ENCODE assay signal across 9 mouse cellular contexts in genomic region chr4:145254418-145254817, GRCm38 (mm10). TPM values are rescaled to one million over a fixed set of nuclear protein-coding genes. Genes with fewer than 3 reads are reported as not detected.
DNase-seq lines count a peak whose midpoint lies in the region; ATAC-seq and TF ChIP-seq lines count a peak whose summit lies in the region.
"Had no signal": no experiment of that assay in that cellular context is flagged by ENCODE, and none has a peak within 500 bp of the region (broad histone marks: within the 10 kb centered on the region; RNA-seq: fewer than 3 reads in every experiment).

No protein-coding gene starts in this region.

- H3K4me3 ChIP-seq in heart, embryonic 12.5 days: no peak overlapping the region
- peak overlapping the region; percentile 27; the same call in 1 of the 2 replicates for H3K4me3 ChIP-seq in E14TG2a.4 (replicated peaks; ENCODE audit: low read length)

- no peak for TF ChIP-seq CTCF in E14TG2a.4 (conservative IDR thresholded peaks at IDR 0.05; ENCODE audit: low read length)

- H3K36me3 ChIP-seq in heart, embryonic 12.5 days: no peaks in the 10 kb centered on the region
- H3K36me3 ChIP-seq in E14TG2a.4 (ENCODE audit: insufficient read depth, low read length): no peaks in the 10 kb centered on the region

- no peak overlapping the region for H3K27ac ChIP-seq in heart, embryonic 12.5 days (ENCODE audit: poor library complexity, severe bottlenecking)

- H3K4me2 ChIP-seq in heart, embryonic 12.5 days: no peak overlapping the region; the same call in 1 of the 2 replicates

- 36% methylated on average over 13 of the region's 13 CpGs for WGBS in heart, embryonic 12.5 days

- peak; percentile 53 to 79 for DNase-seq in heart, adult 18-20 months
- DNase-seq in naive thymus-derived CD4-positive, alpha-beta T cell, adult 2 months (ENCODE audit: low read depth): peak; percentile 87
- DNase-seq in left cerebral cortex, adult 11 months (ENCODE audit: low spot score): no peak
- DNase-seq in layer of hippocampus, postnatal 36 days: no peak
- DNase-seq in cerebellum, postnatal 25 days: no peak

- no peaks in the 10 kb centered on the region for H3K9me3 ChIP-seq in heart, embryonic 12.5 days (replicated peaks)
- no peaks in the 10 kb centered on the region for H3K9me3 ChIP-seq in E14TG2a.4 (ENCODE audit: low read length)

- ATAC-seq in heart, embryonic 12.5 days (ENCODE audit: insufficient number of reproducible peaks, low FRiP score): no peak
- ATAC-seq in hematopoietic stem cell, adult 5-6 weeks (replicated peaks in 1 of 2; ENCODE audit: insufficient read depth in 1 of 2, low FRiP score in 2 of 2, low TSS enrichment in 1 of 2, low read depth in 1 of 2, poor library complexity in 2 of 2, severe bottlenecking in 2 of 2): peak; percentile 81 to 86
- ATAC-seq: intestine, embryonic 16.5 days had no signal

- H3K9ac ChIP-seq in heart, embryonic 12.5 days: no peak overlapping the region

- 0 out of 2 replicates have a peak, but pooled peaks cover 4% of the 10 kb centered on the region for H3K4me1 ChIP-seq in heart, embryonic 12.5 days (replicated peaks)
- H3K4me1 ChIP-seq in E14TG2a.4 (replicated peaks; ENCODE audit: low read depth, low read length): peaks cover 75% of the 10 kb centered on the region

- H3K27me3 ChIP-seq in heart, embryonic 12.5 days (replicated peaks): peaks cover 3% of the 10 kb centered on the region; the same call in 1 of the 2 replicates
- no peaks in the 10 kb centered on the region for H3K27me3 ChIP-seq in E14TG2a.4 (ENCODE audit: insufficient read depth, low read length)

RNA-seq across cellular contexts. Expression of gene Tnfrsf1b, which starts 7.7 kb away (rescaled TPM):
- 1 to 10 TPM; 6.5 to 6.6 TPM for total RNA-seq in heart, adult 18-20 months (2021)
- 3.8 and 4.1 TPM in 2 replicates for polyA plus RNA-seq in heart, embryonic 12.5 days (2016; fragmentation: Nextera tagmentation; extraction: Ambion mirVana)
- total RNA-seq in hematopoietic stem cell, adult 5-6 weeks (2017): 21.4 and 40.0 TPM in 2 replicates
- total RNA-seq in layer of hippocampus, postnatal 36 days (2021): 1 to 10 TPM; 2.2 to 4.2 TPM

RNA-seq across cellular contexts. Expression of gene Vps13d, which starts 59.6 kb away (rescaled TPM):
- total RNA-seq in heart, adult 18-20 months (2021): 10 to 100 TPM; 75.5 to 76.4 TPM
- 7.6 and 9.5 TPM in 2 replicates for polyA plus RNA-seq in heart, embryonic 12.5 days (2016; fragmentation: Nextera tagmentation; extraction: Ambion mirVana)
- 41.1 and 54.8 TPM in 2 replicates for total RNA-seq in hematopoietic stem cell, adult 5-6 weeks (2017)
- total RNA-seq in layer of hippocampus, postnatal 36 days (2021): 10 to 100 TPM; 66.2 to 71.8 TPM

Comparison
In these comparisons a context has a peak if more than half of its experiments do, and no peak if none do; other contexts are left out.
1. DNase-seq: peak in heart, adult 18-20 months (2 of 2) and naive thymus-derived CD4-positive, alpha-beta T cell, adult 2 months (single experiment); none in left cerebral cortex, adult 11 months (single experiment), layer of hippocampus, postnatal 36 days (0 of 2) and cerebellum, postnatal 25 days (0 of 2).